Mouse (Mus musculus) bone marrow macrophage, adult 2 months (primary cell): ENCODE results near the gene Vipas39.

ENCODE experiments used
- CTCF ChIP-seq: IDR thresholded peaks from 2 replicates; pipeline ENCODE4 v1.5.1; 2012; ENCODE audit warnings: low read depth, mild to moderate bottlenecking, low read length, moderate library complexity
- POLR2A ChIP-seq: IDR thresholded peaks from 2 replicates; pipeline ENCODE4 v1.6.1; 2012; ENCODE audit warnings: mild to moderate bottlenecking, low read depth, low read length, borderline replicate concordance

DNA sequence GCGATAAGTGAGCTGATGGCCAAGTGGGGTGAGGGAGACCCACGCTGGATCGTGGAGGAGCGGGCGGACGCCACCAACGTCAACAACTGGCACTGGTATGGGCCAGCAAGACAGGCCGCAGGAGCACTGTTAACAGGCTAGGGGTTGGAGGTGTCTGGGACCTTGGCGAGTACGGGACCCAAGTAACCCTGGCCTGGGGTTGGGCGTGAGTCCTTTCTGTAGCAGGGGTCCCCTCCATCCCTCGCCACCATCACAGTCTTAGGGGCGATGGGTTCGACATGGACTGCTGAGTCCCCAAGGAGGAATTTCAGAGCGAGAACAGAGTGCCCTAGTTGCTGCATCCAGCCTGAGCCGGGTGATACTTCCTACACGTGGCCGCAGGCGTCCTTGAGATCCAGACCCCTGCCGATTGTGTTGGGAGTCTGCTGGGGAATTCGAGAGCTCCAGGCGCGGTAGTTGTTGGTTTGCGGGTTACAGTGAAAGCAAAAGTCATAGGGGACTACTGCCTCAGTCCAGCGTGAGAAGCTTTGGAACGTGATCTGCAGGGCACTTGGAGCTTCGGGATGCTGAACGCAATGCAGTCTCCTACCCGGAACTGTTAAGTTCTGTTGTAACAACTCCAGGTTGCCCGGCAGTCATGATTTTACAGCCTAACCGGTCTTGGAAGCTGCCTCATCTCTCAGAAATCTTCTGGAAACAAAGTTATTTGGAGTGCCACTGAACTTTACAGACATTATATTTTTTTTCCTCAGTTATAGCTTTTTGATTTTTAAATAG is 959 bp upstream of the Vipas39 start:
- TF ChIP-seq CTCF (no peak), POLR2A (no peak)
